8 mouse cellular contexts compared by ENCODE assay signal in genomic region chr15:89209886-89210761, GRCm38 (mm10). TPM values are rescaled to one million over a fixed set of nuclear protein-coding genes. Genes with fewer than 3 reads are reported as not detected.
DNase-seq lines count a peak whose midpoint lies in the region; ATAC-seq lines count a peak whose summit lies in the region.

No protein-coding gene starts in this region.

- ATAC-seq in hindbrain, embryonic 15.5 days (ENCODE audit: low FRiP score, low read depth), result no peak

- DNase-seq in R1 (ENCODE audit: low read depth, low spot score), result peak; percentile 85
- peak; percentile 90 to 94 for DNase-seq in cerebellum, postnatal 36 days
- peak; percentile 86 to 91 for DNase-seq in frontal cortex, postnatal 36 days (ENCODE audit: low spot score in 2 of 2)
- peak; percentile 85 to 91 for DNase-seq in left cerebral cortex, adult 18-20 months (ENCODE audit: low spot score in 2 of 2)
- peak; percentile 82 for DNase-seq in right cerebral cortex, adult 18-20 months
- DNase-seq in urinary bladder, postnatal 10 days (ENCODE audit: low spot score), result peak; percentile 70

- H3K9me3 ChIP-seq in hindbrain, embryonic 15.5 days, result no peaks in the 10 kb centered on the region

- peak overlapping the region; percentile 61 for H3K4me2 ChIP-seq in hindbrain, embryonic 15.5 days

- H3K27me3 ChIP-seq in hindbrain, embryonic 15.5 days, result no peaks in the 10 kb centered on the region

- H3K9ac ChIP-seq in hindbrain, embryonic 15.5 days, result peak overlapping the region; percentile 42; the same call in 1 of the 2 replicates

- peak overlapping the region; percentile 34 for H3K4me3 ChIP-seq in hindbrain, embryonic 15.5 days
- peak overlapping the region; percentile 29 for H3K4me3 ChIP-seq in macrophage (ENCODE audit: inconsistent target)

- H3K36me3 ChIP-seq in hindbrain, embryonic 15.5 days, result no peaks in the 10 kb centered on the region
- H3K36me3 ChIP-seq in macrophage (ENCODE audit: inconsistent target), result no peaks in the 10 kb centered on the region

- peak overlapping the region; percentile 91 for H3K27ac ChIP-seq in hindbrain, embryonic 15.5 days (replicated peaks)
- H3K27ac ChIP-seq in macrophage, result peak overlapping the region; percentile 49; the same call in 1 of the 2 replicates

- peaks cover 10% of the 10 kb centered on the region; the same call in 1 of the 2 replicates for H3K79me2 ChIP-seq in macrophage (ENCODE audit: inconsistent target)

- 15% methylated on average over 22 of the region's 22 CpGs for WGBS in hindbrain, embryonic 15.5 days
- 10% methylated on average over 22 of the region's 22 CpGs for WGBS in macrophage (ENCODE audit: missing documents)

- H3K4me1 ChIP-seq in hindbrain, embryonic 15.5 days (replicated peaks), result peaks cover 32% of the 10 kb centered on the region

RNA-seq across cellular contexts. Expression of gene Ppp6r2, which starts 1.2 kb away (rescaled TPM):
- 71.3 and 73.4 TPM in 2 replicates for polyA plus RNA-seq in hindbrain, embryonic 15.5 days (2015; fragmentation: Nextera tagmentation; extraction: Ambion mirVana)
- total RNA-seq in left cerebral cortex, adult 18-20 months (2021), result 100 to 1,000 TPM; 155 to 157 TPM
- total RNA-seq in macrophage (2018; cell fraction: chromatin; rRNA removed), result 100 to 1,000 TPM in 9 of 26 experiments, 10 to 100 TPM in 15, 1 to 10 TPM in 2; 8.9 to 124 (median 81.9) TPM
- total RNA-seq in macrophage (2018; cell fraction: cytosol; rRNA removed), result 10 to 100 TPM; 16.3 to 43.0 (median 25.8) TPM
- total RNA-seq in macrophage (2018; cell fraction: nucleus; rRNA removed), result 10 to 100 TPM in 24 of 26 experiments, 1 to 10 TPM in 2; 8.8 to 85.5 (median 51.4) TPM
- polyA plus RNA-seq in macrophage (2018), result 15.7 to 23.8 TPM (median 17.1 TPM) in 3 replicates

RNA-seq across cellular contexts. Expression of gene Dennd6b, which starts 13.8 kb away (rescaled TPM):
- polyA plus RNA-seq in hindbrain, embryonic 15.5 days (2015; fragmentation: Nextera tagmentation; extraction: Ambion mirVana), result 80.4 and 93.7 TPM in 2 replicates
- total RNA-seq in left cerebral cortex, adult 18-20 months (2021), result 10 to 100 TPM; 45.9 to 52.9 TPM
- total RNA-seq in macrophage (2018; cell fraction: chromatin; rRNA removed), result 10 to 100 TPM; 13.0 to 92.2 (median 42.9) TPM
- 1 to 10 TPM in 15 of 26 experiments, under 1 TPM in 11; 0.47 to 5.8 (median 1.3) TPM for total RNA-seq in macrophage (2018; cell fraction: cytosol; rRNA removed)
- total RNA-seq in macrophage (2018; cell fraction: nucleus; rRNA removed), result 10 to 100 TPM in 25 of 26 experiments, 1 to 10 TPM in 1; 7.9 to 62.1 (median 21.2) TPM
- 0.80 to 2.0 TPM (median 1.1 TPM) in 3 replicates for polyA plus RNA-seq in macrophage (2018)

RNA-seq across cellular contexts. Expression of gene Plxnb2, which starts 29.5 kb away (rescaled TPM):
- polyA plus RNA-seq in hindbrain, embryonic 15.5 days (2015; fragmentation: Nextera tagmentation; extraction: Ambion mirVana), result 90.7 and 105 TPM in 2 replicates
- 10 to 100 TPM; 47.3 to 54.9 TPM for total RNA-seq in left cerebral cortex, adult 18-20 months (2021)
- 100 to 1,000 TPM in 21 of 26 experiments, 10 to 100 TPM in 5; 56.4 to 466 (median 272) TPM for total RNA-seq in macrophage (2018; cell fraction: chromatin; rRNA removed)
- total RNA-seq in macrophage (2018; cell fraction: cytosol; rRNA removed), result 100 to 1,000 TPM; 231 to 545 (median 345) TPM
- 100 to 1,000 TPM; 287 to 804 (median 490) TPM for total RNA-seq in macrophage (2018; cell fraction: nucleus; rRNA removed)
- polyA plus RNA-seq in macrophage (2018), result 226 to 333 TPM (median 246 TPM) in 3 replicates

Comparison
In these comparisons a context has a peak if more than half of its experiments do, and no peak if none do; other contexts are left out.
1. RNA of gene Dennd6b, which starts 13.8 kb away (polyA plus RNA-seq): 80.4 to 93.7 TPM in hindbrain, embryonic 15.5 days; 0.80 to 2.0 TPM in macrophage; every median in the first group is over 10 times any median in the second.
2. Peak in every context shown above with its lines, with median percentiles within 50 percentile points of each other: DNase-seq.